Mouse (Mus musculus) lung, postnatal 10 days (tissue): ENCODE results near the gene Entpd1.
A peak's percentile ranks its signal among the peaks of the same experiment; 100 is the strongest.

Experiments used
- DNase-seq: peaks from one replicate; pipeline ENCODE4 v3.0.0; 2021

Gene Entpd1

DNA sequence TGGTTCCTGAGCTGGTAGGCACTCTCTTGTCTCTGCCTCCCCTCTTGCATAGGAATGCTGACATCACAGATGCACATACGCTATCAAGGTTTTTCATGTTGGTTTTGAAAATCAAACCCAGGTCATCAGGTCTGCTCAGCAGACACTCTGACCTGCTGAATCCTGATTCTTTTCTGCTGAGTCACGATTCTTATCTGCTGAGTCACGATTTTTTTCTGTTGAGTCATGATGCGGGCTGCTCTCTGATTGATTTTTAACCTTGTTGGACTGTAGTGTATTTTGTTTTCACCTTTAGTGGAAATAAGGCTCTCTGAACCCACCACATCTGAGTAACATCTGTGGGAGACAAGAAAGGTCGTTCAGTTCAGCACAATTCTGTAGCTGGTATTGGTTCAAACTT is 63.2 kb downstream of the Entpd1 start:
- no peak for DNase-seq

DNA sequence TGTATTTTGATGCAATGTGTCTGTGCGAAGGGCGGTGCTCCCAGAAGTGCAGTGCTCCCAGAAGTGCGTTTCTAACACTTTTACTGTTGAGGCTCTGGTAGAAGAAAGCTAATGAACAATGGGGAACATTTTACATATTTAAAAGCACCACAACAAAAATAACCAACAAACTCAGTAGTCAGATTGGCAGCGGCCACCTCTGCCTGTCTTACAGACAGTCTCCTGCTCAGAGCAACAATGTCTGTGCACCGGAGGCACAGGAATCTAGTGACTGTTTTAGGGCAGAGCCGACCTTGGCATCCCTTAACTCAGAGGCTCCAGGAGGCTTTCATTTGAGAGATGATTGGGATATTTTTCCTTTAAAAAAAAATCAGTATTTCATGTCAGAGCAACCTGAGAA is 65.9 kb downstream of the Entpd1 start:
- no peak for DNase-seq

DNA sequence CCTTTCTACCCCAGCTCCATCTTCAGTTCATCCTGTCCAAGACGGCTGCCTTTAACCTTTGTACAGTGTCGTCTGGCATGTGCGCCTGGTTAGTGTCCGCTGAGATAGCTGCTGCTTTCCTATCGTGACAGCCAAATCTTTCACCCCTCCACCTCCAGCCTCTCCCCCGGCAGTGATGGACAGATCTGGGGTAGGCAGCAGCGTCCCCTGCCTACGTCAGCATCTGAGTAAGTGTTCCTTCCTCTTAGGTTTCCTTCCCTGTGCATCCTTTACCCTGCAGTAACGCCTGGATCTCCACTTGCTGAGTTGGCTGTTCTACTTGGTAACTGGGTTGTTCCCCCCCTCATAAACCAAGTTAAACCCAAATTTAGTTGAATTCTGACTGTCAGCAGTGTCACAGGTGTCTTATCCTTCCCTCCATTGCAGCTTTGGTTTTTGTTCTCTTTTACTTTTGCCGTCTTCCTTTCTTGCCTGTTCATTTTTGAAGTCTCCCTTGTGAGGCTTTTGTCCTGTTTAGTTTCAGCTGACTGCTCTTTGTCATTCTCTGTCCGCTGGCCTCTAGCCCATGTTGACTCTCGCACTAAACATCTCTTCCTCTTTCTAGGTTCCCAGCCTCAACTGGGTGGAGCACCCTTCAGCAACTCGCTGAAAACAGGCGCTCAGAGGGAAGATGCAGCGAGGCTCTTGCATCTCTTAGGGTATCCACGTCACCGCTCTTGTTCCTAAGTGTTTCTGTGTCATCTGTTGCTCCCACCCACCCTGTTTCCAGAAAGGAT is 66.6 kb downstream of the Entpd1 start:
- peak; percentile 91 for DNase-seq

DNA sequence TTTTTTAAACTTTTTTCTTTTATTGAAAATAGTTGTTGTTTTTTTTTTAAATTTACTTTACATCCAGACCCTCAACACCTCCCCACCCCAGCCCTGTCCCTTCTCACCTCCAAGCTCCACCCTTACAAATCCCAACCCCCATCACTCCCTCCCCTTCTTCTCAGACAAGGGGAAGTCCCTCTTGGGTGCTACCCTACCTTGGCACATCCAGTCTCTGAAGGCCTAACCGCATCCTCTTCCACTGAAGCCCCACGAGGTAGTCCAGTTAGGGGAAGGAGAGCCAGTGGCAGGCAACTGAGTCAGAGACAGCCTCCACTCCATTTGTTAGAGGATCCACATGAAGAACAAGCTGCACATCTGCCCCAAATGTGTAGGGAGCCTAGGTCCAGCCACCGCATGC is 67.5 kb downstream of the Entpd1 start:
- no peak for DNase-seq

DNA sequence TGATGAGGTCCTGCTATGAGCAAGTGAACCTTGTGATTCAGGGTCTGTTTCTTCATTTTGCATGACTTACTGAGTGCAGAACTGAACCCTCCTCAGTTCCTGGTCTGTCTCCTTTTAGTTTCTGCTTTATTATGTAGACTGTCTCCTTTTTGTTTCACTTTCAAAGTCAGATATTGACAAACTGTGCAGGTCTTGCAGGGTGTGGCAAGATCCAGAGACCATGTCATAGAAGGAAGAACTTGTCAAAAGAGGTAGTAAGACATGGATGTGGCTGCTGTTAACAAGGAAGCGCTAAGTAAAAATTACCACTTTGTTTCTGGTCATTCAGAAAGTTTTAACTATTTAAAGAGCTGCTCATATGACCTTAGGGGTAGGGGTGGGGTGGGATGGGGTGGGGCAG is 72.0 kb downstream of the Entpd1 start:
- DNase-seq = no peak

DNA sequence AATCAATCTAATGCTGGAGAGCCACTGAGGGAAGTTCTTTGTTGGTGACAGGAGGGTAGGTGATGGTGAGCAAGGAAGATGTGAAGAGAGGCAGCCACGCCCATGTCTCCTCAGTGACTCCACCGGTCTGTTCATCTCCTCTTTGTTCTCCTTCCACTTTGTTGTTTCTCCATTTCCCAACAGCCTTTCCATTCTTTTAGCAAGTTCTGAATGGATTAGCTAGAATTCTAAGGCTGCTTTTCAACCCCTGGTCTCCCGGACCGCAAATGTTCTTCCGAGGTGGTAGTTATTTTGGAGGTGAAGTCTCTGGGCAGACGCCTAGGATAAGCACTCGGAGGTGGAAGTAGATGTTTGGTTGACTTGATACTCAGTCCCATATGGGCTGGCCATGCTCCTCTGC is 72.4 kb downstream of the Entpd1 start:
- no peak for DNase-seq

DNA sequence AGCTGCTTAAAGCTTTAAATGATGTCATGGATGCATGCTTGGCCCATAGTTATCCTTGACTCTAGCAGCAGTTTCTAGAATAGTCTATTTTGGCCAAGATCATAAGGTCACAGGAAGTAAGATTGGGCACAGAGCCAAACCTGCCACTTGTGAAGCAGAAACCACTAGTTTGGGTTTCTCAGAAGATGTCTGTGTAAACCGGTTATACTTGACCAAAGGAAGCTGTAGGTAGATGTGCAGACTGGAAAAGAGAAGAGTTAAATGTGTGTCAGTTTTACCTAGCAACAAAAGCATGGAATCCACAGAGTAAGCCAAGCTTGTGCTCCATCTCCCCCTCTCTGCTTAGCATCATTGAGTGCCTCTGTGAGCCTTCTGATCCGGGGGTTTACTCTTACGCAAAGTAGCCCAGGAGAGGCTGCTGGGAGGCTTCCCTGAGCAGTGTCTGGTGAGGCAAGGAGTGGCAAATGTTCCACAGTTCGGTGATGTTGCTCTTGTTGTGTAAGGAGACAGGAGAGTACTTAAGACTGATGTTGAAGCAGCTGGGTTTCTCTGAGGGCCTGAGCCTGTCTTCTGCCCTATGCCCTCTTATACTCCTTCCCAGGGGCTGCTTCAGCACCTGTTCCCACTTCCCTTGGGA is 75.2 kb downstream of the Entpd1 start:
- DNase-seq = peak; percentile 61

DNA sequence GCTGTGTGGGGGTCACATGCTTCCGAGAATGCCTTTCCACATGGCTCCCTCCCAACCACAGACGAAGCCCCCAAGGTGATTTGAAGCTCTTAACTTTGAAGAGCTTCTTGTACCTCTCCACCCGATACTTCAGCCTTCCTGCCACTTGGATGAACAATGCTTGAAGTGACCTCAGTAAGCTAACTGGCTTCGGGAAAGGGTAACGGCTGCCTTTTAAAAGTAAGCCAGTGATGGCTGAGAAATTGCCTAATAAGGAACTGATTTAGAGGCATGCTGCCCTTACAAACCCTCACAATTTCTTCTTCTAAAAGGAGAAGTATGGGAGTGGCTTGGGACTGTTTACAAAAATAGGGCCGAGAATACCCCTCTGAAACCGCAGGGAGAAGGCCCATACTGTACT is 81.0 kb downstream of the Entpd1 start:
- peak; percentile 40 for DNase-seq

DNA sequence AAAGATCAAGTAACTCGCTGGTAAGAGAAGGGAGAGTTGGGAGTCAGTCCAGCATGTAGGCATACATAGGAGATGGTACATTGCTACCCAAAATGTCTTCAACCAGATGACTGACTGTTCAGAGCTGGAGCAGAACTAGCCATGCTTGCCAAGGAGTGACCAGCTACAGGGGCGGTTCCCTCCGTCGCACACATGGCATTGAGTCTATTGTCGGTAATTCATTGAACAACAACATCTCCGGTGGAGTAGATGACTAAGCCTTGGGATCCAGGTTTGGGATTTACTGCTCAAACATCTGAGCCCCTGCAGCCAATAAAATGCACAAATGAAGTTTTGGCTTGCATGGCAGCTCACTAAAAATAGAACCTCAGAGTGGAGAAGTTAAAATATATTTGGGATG is 84.0 kb downstream of the Entpd1 start:
- no peak for DNase-seq

DNA sequence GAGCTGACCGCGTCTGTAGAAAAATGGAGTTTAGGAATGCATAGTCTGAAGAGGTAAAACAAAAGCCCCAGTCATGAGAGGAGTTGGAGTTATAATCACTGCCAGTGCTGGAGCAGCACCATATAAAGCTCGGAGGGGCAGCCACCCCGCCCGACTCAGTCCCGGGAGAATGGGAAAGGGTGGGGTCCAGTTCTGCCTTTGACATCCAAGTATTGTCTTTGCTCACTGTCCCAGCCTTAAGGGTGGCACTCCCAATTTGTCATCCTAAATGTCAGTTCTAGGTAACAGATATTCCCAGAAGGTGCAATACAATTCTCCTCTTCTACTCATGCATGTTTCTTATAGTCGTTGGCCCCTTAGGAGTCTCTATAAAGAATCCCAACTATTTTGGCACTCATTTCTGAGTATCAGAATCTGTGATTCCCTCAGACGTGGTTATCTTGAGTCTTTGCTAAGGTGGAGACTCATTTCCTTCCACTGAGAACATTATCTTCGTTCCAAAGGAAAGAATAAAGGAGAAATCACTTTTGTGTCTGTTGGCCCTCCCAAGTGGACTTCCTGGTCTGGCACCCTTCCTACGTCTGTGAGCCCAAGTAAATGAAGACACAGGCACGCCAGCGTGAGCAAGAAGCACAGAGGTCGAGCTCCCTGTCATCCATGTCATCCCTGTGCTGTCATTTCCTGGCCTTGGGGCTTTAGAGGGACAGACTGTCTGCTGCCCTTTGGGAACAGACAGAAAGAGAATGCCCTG is 86.1 kb downstream of the Entpd1 start:
- peak; percentile 72 for DNase-seq

DNA sequence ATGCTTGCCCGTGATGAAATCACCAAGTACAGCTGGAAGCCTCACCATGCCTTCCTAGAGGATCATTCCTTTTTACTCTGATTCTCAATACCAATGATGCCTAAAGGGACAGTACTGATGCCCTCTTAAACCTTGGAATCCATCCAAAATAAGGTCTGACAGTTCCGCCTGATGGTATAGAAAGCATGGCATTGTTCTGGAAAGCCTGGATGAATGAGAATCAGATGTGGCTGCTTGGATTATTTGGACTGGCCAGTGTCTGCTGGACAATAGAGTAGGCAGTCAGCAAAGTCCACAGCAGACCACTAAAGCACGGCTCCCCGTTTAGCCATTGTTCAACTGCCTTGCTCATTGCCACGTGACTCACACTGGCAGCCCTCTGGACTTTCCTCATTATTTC is 87.7 kb downstream of the Entpd1 start:
- DNase-seq = no peak

DNA sequence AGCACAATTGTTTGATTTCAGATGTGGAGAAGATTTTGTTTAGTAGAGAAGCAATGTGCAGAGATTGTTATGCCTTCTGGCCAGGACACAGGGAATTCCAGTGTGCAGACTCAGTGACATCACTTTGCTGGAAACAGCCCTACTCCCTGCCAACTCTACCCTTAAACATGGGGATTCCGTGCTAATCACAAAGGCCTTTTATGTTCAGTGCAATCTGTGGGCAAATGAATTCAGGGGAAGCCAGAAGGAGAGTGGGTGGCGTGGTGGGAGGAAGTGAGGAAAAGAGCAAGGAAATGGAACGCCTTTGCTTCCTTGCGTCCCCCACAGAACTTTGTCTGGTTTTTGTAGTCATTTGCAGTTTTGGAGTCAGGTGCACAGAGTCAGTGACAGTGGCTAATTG is 90.2 kb downstream of the Entpd1 start:
- peak; percentile 60 for DNase-seq

DNA sequence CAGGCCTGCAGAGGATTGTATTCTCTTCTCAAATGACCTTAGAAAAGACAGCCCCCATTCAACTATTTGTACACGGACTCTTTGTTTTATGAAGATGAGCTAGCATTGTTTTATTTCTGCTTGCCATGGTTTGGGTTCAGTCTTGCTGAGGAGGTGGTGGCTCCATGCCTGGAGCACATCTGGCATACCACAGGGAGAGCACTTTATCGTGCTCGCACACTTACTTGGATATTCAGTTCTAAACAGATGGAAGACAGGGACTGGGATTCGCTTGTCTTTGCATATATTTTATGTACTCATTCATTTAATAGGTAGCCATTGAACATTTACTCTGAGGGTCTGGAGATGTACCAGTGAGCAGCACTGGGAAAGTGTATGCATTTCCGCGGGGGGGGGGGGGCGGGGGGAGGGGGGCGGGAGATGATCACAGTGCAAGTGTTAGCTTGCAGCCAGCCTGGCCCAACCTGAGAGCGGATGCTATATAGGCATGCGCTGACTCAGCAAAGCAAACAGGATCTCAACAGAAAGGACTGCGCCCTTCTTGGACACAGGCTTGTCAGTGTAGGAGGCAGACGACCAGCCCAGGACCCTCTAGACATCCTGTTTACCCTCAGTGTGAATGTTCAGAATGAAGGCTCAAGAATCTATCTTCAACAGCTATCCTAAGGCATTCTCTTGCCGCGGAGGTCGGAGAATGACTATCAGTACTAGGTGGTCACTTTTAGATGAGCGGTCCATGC is 100.9 kb downstream of the Entpd1 start:
- no peak for DNase-seq

DNA sequence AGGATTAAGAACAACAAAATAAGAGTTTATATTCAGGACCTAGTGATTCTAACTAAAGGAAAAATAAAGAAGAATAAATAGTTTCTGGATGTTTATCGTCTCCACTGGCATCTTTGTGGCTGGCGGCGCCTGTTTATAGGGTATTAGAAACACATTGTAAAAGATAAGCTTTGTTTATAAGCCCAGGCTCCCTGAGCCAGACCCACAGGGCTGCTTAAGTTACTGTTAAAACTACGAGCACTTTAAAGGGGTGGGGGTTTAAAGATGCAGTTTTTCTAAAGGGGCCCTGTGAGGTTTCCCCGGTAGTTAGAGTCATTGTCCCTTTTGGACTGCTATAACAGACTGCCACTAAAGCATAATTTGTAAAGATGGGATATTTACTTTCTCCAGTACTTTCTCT is 102.5 kb downstream of the Entpd1 start:
- DNase-seq = peak; percentile 28

DNA sequence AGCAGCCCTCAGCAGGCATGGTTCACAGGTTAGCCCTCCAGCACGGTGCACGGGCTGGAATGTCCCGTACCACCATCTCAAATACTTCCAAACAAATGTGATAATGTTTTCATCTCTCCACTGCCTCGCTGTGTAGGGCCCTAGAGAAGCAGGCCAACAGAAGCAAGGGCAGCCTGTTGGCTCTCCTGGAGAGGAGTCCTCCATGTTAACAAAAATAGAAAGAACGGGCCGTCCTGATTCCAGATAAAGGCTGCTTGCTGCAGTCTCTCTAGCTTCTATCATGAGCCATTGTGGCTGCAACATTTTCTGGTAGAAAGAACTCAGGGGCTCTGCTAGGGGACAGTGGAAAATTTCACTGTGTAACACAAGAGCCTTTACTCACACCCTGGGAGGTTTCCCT is 104.8 kb downstream of the Entpd1 start:
- DNase-seq = no peak

DNA sequence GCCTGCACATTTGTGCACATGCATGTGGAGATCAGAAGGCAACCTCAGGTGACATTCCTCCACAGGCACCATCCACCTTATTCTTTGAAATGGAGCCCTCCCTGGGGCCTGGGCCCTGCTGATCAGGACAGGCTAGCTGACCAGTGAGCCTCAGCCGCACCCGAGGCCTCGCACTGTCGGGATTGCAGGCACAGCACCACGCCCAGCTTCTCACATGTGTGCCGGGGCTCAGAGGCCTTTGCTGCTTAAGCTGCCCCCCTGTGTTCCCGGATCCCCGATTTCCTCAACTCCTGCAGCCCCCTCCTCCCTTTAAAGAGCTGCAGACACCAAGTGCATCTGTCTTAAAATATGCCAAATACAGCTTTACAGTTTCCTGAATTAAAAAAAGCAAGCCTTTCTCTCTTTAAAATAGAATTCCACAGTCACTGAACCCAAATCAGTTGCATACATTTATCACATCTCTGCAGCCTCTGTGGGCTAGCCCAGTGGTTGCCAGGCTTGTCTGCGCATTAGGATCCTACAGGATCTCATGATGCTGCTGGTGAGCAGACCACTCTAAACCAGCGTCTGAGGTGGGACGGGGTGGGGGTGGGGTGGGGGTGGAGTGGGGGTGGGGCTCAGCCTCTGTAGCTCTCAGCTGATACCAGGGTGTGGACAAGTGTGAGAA is 107.4 kb downstream of the Entpd1 start:
- DNase-seq = no peak

DNA sequence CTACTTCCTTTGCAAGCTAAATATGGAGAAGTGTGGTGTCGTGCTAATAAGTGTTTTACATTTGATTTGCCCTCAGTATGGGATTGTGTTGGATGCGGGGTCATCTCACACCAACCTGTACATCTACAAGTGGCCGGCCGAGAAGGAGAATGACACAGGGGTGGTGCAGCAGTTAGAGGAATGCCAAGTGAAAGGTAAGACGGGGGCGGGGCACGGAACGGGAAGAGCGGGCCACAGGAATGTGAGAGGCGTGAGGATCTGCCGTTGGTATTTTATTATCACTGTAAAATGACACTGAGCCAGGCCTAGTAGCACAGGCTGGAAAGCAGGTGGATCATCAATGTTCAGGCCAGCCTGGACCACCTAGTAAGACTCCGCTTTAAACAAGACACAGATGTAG is 108.2 kb downstream of the Entpd1 start:
- no peak for DNase-seq

DNA sequence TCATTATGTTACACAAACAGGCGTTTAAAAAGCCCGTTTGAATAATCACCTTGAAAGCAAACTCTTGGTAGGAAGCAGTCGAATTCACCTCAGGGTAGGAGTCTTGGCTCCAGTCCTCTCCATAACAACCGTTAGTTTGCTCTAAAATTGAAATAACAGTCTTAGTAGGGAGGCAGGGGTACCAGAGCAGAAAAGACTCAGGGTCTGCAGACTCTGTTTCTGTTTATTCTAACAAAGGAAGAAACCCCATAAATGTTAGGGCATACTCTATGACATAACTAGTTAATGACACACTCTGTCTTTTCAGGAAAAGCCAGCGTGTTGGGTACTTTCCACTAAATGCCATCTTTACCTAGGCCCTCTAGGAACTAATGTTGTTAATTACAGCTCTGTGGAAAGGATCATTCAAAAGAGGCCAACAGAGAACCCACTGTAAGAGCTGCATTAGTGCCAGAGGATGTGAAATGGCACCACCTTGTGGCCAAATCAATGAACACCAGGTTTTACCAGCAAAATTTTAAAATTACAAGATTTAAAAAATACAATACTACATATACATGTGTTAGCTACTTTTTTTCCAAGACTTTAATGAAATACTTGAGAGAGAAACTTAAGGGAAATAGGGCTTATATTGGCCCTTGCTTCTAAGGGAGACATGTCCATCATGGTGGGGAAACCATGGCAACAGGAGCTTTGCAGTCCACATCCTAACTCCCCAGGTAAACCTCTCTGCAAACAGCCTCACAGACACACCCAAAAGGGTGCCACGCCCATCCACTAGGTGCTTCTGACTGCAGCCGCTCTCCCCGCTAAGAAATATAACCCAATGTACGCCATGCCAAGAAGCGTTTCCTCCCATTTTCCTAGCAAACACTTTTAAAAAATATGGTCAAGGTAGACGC is 110.2 kb downstream of the Entpd1 start:
- peak; percentile 75 for DNase-seq

DNA sequence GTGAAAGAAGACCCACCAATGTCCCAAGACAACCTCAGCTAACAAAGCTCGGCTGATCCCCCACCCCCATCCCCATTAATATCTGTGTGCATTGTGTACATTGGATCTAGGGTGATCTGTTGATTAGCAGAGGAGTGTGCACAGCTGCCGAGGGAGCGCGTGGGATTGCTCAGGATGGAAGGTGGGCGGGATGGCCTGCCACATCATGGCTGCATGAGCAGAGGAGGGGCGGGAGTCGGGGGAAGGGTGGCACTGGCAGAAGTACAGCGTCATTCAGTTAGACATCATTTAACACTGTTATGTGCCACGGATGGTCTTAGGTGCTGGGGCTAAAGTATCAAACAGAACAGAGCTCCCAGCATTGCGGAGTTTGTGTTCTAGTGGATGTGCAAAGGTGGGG is 111.3 kb downstream of the Entpd1 start:
- DNase-seq = no peak

DNA sequence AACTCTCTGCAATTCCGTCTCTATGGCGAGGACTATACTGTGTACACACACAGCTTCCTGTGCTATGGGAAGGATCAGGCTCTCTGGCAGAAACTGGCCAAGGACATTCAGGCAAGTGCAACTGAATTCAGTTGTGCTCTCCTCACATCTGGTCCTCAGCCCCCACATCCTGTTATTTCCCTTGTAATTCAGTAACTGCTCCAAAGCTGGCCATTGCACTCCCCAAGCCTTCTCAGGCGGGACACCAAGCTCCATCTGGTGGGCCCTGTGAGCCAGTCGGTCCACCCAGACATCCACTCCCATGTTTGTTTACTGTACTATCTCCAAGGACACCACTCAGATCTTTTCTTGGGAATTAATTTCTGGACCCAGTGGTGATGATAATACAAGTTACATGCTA is 114.0 kb downstream of the Entpd1 start:
- peak; percentile 59 for DNase-seq

DNA sequence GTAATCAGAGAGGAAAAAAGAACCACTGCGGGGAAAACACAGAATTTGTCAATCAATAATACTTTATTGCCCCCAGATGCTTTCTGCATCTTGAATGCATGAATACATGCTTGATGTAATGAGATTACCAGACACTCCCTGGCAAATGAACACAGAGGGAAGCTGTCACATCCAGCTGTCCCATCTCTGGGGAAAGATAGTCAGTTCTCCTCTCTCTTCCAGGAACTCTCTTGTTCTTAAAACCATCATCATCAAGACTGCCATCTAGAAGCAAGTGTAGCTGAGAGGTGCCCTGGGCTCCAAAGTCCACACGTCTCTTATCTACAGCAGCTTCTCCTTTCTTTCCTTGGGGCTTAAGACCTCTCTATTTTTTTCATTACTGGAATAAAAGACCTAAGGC is 114.4 kb downstream of the Entpd1 start:
- no peak for DNase-seq

DNA sequence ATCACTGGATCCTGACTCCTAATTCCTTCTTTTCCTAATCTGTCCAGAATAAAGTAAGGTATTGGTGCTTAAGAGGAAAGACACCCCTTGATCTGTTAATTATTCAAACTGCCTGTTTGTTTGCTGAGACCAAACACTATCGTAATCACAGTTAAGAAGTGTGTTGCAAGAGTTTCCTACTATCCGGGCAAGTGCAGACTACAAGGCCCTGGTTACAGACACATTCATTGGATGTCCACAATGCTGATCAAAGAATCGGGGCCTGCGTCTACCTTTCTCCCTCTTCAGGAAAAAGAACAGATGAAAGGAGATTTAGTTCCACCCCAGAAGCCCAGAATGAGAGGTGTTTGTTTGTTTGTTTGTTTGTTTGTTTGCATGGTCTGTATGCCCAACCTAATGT is 116.0 kb downstream of the Entpd1 start:
- no peak for DNase-seq
